Mouse (Mus musculus): ENCODE results near the gene Tgm7. TPM values are rescaled to one million over a fixed set of nuclear protein-coding genes. Genes with fewer than 3 reads are reported as not detected.
A peak's percentile ranks its signal among the peaks of the same experiment; 100 is the strongest.
"Not testable (repeated sequence)": the region's sequence is repeated elsewhere in the genome, so short reads cannot be mapped to it uniquely, and the experiment has no call there.

The Tgm7 gene
- not detected in 2 replicates for polyA plus RNA-seq (2016; fragmentation: Nextera tagmentation; extraction: Ambion mirVana)

- 87% methylated on average over 4 of the region's 4 CpGs for WGBS
- Histone ChIP-seq H3K4me3 (no peak within 1 kb of the TSS), H3K4me1 (no peaks in the 10 kb centered on the region), H3K9me3 (replicated peaks) (no peaks in the 10 kb centered on the region), H3K36me3 (no peaks in the 10 kb centered on the region), H3K27me3 (ENCODE audit: low read depth, poor library complexity, severe bottlenecking) (no peaks in the 10 kb centered on the region), H3K27ac (no peak within 1 kb of the TSS)
- DNase-seq (ENCODE audit: low spot score), result no peak
These were observed at the start of gene Tgm7 for GRCm38 (mm10) chr2:121109695-121110094. Gene Tgm7 (minus strand): TSS chr2:121109795.

DNA sequence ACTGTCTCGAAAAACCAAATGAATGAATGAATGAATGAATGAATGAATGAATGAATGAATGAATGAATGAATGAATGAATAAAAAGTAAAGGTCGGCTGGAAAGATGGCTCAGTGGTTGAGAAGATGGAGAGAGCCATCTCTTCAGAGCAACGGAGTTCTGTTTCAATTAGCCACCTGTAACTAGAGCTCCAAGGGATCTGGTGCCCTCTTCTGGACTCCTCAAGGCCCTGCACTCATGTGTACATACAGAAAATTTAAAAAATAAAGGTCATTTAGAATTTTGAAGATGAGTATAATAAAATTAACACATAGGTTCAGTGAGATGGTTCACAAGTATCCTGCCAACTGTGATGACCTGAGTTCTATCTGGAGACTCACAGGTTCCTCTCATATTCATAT lies 43.5 kb upstream of the Tgm7 start:
- H3K4me1 ChIP-seq, result no peaks in the 10 kb centered on the region

DNA sequence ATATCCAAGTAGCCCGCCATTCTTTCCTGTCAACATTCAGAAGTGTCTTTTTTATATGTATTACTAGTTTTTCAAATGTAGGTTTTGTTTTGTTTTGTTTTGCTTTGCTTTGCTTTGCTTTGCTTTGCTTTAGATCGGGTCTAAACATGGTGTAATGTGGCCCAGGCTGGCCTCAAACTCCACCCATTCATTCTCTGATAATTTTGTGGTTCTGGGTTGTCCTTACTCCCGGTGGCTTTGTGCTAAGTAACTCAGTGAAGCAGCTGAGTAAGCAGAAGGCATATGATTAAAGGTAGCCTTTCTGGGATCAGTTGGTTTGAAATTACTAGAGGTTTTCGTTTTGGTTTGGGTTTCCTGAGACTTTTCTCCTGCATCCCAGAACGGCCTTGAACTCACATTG lies 40.1 kb upstream of the Tgm7 start:
- H3K4me3 ChIP-seq, result no peak overlapping the region
- peaks cover 46% of the 10 kb centered on the region for H3K36me3 ChIP-seq
- no peaks in the 10 kb centered on the region for H3K9me3 ChIP-seq (replicated peaks)
- no peaks in the 10 kb centered on the region for H3K4me1 ChIP-seq
- no peak overlapping the region for H3K27ac ChIP-seq
- 87% methylated on average over 5 of the region's 5 CpGs for WGBS
- no peak for DNase-seq (ENCODE audit: low spot score)
- H3K27me3 ChIP-seq (ENCODE audit: low read depth, poor library complexity, severe bottlenecking), result no peaks in the 10 kb centered on the region

More for the DNA sequence above, 43.5 kb upstream of the Tgm7 start:
- WGBS, result 90% methylated on average over 3 of the region's 3 CpGs
- no peak overlapping the region for H3K27ac ChIP-seq
- no peak overlapping the region for H3K4me3 ChIP-seq
- H3K27me3 ChIP-seq (ENCODE audit: low read depth, poor library complexity, severe bottlenecking), result no peaks in the 10 kb centered on the region
- no peaks in the 10 kb centered on the region for H3K9me3 ChIP-seq (replicated peaks)
- H3K36me3 ChIP-seq, result peaks cover 48% of the 10 kb centered on the region
- DNase-seq (ENCODE audit: low spot score), result no peak

GRCm38 (mm10) chr2:121142415-121142814 lies 32.8 kb upstream of the Tgm7 start:
- 91% methylated on average over 2 of the region's 2 CpGs for WGBS
- Histone ChIP-seq H3K4me1 (peaks cover 23% of the 10 kb centered on the region), H3K36me3 (peaks cover 45% of the 10 kb centered on the region)

DNA sequence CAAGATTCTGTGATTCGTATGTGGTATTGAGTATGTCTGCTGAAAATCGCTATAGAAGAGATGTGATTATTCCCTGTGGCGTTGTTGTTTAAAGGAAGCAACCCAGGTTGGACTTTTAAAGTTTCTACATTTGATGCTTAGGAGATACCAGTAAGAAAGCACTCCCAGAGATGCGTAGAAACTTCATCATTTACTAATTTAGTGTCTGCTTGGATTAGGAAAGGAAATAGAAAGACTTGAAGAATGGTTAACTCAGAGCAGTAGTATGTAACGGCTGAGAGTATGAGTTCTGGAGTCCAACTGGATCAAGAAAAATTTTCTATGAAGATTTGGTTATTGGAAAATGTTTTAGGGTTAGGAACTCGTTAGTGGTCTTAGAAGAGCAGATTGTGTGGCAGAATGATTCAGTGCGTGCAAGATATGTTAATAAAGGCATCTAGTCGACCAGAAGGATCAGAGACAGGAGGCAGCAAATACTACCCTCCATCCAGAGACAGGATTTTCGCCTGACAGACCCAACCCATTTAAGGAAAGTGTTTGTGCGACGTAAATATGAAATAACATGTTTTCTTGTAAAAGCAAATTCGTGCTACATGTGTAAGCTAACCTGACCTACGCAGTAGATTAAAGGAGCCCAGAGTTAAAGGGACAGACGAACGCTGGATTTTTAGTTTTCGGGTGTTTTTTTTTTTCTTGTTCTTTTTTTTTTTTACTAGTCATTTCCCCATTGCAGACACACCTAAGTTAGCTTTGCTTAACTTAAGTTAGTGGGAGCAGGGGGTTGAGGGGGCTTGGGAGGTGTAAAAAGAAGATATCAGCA lies 31.8 kb upstream of the Tgm7 start:
- peaks cover 45% of the 10 kb centered on the region for H3K36me3 ChIP-seq
- peak overlapping the region; percentile 76 for H3K4me3 ChIP-seq
- H3K9me3 ChIP-seq (replicated peaks), result peaks cover 3% of the 10 kb centered on the region; the same call in 1 of the 2 replicates
- peak overlapping the region; percentile 97 for H3K27ac ChIP-seq
- 81% methylated on average over 16 of the region's 16 CpGs for WGBS
- H3K4me1 ChIP-seq, result peaks cover 23% of the 10 kb centered on the region
- H3K27me3 ChIP-seq (ENCODE audit: low read depth, poor library complexity, severe bottlenecking), result no peaks in the 10 kb centered on the region
- no peak for DNase-seq (ENCODE audit: low spot score)

More at GRCm38 (mm10) chr2:121142415-121142814, 32.8 kb upstream of the Tgm7 start:
- DNase-seq (ENCODE audit: low spot score), result no peak
- Histone ChIP-seq H3K9me3 (replicated peaks) (peaks cover 3% of the 10 kb centered on the region; the same call in 1 of the 2 replicates), H3K27ac (no peak overlapping the region), H3K27me3 (ENCODE audit: low read depth, poor library complexity, severe bottlenecking) (no peaks in the 10 kb centered on the region), H3K4me3 (no peak overlapping the region)

- Histone ChIP-seq H3K9me3 (replicated peaks) (peaks cover 3% of the 10 kb centered on the region; the same call in 1 of the 2 replicates), H3K4me1 (peaks cover 23% of the 10 kb centered on the region), H3K4me3 (peak within 1 kb of the TSS; percentile 76), H3K36me3 (peaks cover 42% of the 10 kb centered on the region), H3K27ac (peak within 1 kb of the TSS; percentile 97), H3K27me3 (ENCODE audit: low read depth, poor library complexity, severe bottlenecking) (no peaks in the 10 kb centered on the region)
- DNase-seq (ENCODE audit: low spot score), result peak; percentile 93
- under 1% methylated on average over 87 of the region's 87 CpGs for WGBS
These were observed 30.7 kb upstream of the Tgm7 start, which contains the start of the genes Adal and Lcmt2 for GRCm38 (mm10) chr2:121140018-121140882. Gene Adal (plus strand): TSS chr2:121140428. Gene Lcmt2 (minus strand): TSS chr2:121140653.

DNA sequence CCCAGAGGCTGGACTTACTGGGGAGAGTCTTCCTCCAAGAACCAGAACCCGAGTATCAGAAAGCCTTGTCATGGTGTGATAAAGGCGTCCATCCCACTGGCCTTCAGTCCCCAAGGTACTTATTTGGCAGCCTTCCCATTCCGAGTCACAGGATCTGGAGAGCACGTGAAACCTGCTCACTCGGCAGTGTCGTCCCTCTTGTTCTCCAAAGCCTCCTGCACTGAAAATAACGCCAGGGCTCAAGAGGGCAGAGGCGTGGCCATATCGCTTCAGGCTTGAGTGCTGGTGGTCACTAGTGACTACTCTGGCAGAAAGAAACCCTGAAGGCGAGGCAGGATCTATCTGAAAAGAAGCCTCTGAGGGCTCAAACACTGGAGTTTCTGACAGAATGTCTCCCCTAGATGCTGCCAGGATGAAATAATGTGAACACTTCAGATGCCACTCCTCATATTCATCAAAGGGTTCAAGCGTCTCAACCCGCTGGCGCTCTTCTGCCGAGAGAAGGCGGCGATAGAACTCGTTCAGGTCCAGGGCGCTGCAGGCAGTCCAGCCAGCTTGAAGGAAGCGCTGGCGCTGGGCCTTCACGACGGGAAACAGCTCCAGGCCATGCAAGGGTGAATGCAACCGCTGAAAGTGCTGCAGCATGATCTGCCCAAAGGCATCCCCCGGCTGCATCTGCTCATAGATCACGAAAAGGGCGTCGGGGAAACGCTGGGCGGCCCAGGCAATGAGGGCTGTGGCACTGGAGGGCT lies 29.8 kb upstream of the Tgm7 start:
- H3K9me3 ChIP-seq (replicated peaks), result peaks cover 3% of the 10 kb centered on the region; the same call in 1 of the 2 replicates
- H3K36me3 ChIP-seq, result peaks cover 40% of the 10 kb centered on the region
- H3K4me3 ChIP-seq, result peak overlapping the region; percentile 76
- H3K4me1 ChIP-seq, result peaks cover 23% of the 10 kb centered on the region
- WGBS, result 59% methylated on average over 29 of the region's 29 CpGs
- H3K27me3 ChIP-seq (ENCODE audit: low read depth, poor library complexity, severe bottlenecking), result no peaks in the 10 kb centered on the region
- DNase-seq (ENCODE audit: low spot score), result no peak
- peak overlapping the region; percentile 97 for H3K27ac ChIP-seq

- Histone ChIP-seq H3K4me3 (no peak overlapping the region), H3K27ac (no peak overlapping the region), H3K27me3 (ENCODE audit: low read depth, poor library complexity, severe bottlenecking) (no peaks in the 10 kb centered on the region), H3K4me1 (peaks cover 23% of the 10 kb centered on the region), H3K9me3 (replicated peaks) (peaks cover 3% of the 10 kb centered on the region; the same call in 1 of the 2 replicates), H3K36me3 (peaks cover 30% of the 10 kb centered on the region)
- 98% methylated on average over 4 of the region's 4 CpGs for WGBS
- DNase-seq (ENCODE audit: low spot score), result no peak
These were observed 27.8 kb upstream of the Tgm7 start for GRCm38 (mm10) chr2:121137371-121137770.

GRCm38 (mm10) chr2:121132822-121133221 lies 23.2 kb upstream of the Tgm7 start:
- H3K4me3 ChIP-seq, result no peak overlapping the region
- H3K36me3 ChIP-seq, result peaks cover 11% of the 10 kb centered on the region
- H3K4me1 ChIP-seq, result no peaks in the 10 kb centered on the region
- no peaks in the 10 kb centered on the region for H3K27me3 ChIP-seq (ENCODE audit: low read depth, poor library complexity, severe bottlenecking)
- WGBS, result 91% methylated on average over 1 of the region's 1 CpGs
- no peak overlapping the region for H3K27ac ChIP-seq
- no peaks in the 10 kb centered on the region for H3K9me3 ChIP-seq (replicated peaks)
- no peak for DNase-seq (ENCODE audit: low spot score)

DNA sequence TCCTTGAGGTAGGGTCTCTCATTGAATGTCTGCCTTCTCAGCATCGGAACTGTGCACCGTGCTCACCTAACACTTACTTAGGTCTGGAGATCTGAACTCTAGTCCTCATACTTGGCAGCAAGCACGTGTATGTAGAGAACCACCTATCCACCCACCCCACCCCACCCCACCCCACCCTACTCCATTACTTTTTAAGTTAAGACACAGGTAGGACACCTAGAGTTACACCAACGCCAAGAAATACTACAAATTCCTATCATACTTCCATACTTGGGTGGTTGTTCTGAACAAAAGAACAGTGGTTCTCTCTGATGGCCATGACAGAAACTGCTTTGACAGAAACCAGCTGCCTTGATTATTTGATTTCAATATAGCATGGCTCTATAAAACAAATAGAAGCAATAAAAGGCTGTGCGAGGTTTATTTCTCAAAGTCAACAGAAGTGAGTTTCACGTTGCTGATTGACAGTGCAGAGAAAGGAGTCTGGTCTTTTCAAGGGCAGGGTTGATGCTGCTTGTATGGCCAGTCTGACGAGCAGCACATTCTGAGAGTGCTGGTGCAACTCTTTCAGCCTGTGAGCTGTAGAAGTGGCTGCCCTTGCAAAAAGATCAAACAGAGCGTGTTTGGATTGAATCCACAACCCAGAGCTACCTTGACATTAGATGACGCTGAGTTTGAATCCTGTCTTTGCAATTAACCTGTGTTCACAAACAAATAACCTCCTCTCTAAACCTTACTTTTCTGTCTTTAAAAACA lies 19.4 kb upstream of the Tgm7 start:
- Histone ChIP-seq H3K4me3 (no peak overlapping the region), H3K9me3 (replicated peaks) (no peaks in the 10 kb centered on the region), H3K27ac (no peak overlapping the region), H3K27me3 (ENCODE audit: low read depth, poor library complexity, severe bottlenecking) (no peaks in the 10 kb centered on the region), H3K4me1 (no peaks in the 10 kb centered on the region), H3K36me3 (no peaks in the 10 kb centered on the region)
- 77% methylated on average over 9 of the region's 9 CpGs for WGBS
- no peak for DNase-seq (ENCODE audit: low spot score)

DNA sequence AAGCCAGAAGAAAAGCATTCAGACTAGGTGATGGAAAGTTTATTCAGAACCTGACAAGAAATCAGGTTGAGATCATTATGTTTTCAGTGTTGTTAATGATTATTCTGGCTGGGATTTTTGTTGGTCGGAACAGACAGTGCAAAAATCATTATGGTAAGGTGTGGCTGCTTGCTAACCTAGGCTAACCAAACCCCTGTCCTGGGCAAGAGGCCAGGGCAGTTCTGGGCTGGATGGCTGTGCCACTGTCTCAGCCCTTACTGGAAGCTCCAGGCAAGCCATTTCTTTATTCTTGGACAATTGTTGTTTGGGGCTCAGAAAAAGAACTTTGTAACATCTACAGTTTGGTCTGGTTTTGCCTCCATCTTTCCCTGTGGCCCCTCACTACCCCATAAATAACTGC lies 17.9 kb upstream of the Tgm7 start:
- H3K4me3 ChIP-seq, result no peak overlapping the region
- H3K4me1 ChIP-seq, result no peaks in the 10 kb centered on the region
- H3K27me3 ChIP-seq (ENCODE audit: low read depth, poor library complexity, severe bottlenecking), result no peaks in the 10 kb centered on the region
- H3K9me3 ChIP-seq (replicated peaks), result no peaks in the 10 kb centered on the region
- DNase-seq (ENCODE audit: low spot score), result no peak
- H3K27ac ChIP-seq, result no peak overlapping the region
- 85% methylated on average over 1 of the region's 1 CpGs for WGBS
- no peaks in the 10 kb centered on the region for H3K36me3 ChIP-seq

DNA sequence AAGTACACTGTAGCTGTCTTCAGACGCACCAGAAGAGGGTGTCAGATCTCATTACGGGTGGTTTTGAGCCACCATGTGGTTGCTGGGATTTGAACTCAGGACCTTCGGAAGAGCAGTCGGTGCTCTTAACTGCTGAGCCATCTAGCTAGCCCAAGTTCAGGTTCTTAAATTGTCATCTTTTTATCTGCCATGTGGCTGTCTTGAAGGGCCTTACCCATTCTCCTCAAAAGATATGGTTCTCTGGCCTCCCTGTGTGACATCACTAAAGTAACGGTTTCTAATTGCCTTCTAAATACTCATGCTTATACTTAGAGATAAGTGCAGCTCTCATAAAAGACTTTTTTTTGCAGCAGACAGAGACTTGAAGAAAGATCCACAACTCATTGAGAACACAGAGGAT lies 16.7 kb upstream of the Tgm7 start:
- H3K36me3 ChIP-seq; H3K4me1 ChIP-seq; H3K27ac ChIP-seq; DNase-seq (ENCODE audit: low spot score); H3K4me3 ChIP-seq; H3K27me3 ChIP-seq (ENCODE audit: low read depth, poor library complexity, severe bottlenecking); H3K9me3 ChIP-seq (replicated peaks): not testable (repeated sequence)
- WGBS, result 91% methylated on average over 5 of the region's 5 CpGs

Measured in limb, embryonic 10.5 days (tissue).